8 mouse cellular contexts compared by ENCODE assay signal in genomic region chr5:115210380-115210779, GRCm38 (mm10). TPM values are rescaled to one million over a fixed set of nuclear protein-coding genes. Genes with fewer than 3 reads are reported as not detected.
DNase-seq lines count a peak whose midpoint lies in the region; ATAC-seq and TF ChIP-seq lines count a peak whose summit lies in the region.

No protein-coding gene starts in this region.

- peaks cover 17% of the 10 kb centered on the region for H3K27me3 ChIP-seq in G1E (ENCODE audit: insufficient read depth, low read length)

- peak; percentile 38 for DNase-seq in gastrocnemius, adult 2 months
- no peak for DNase-seq in gastrocnemius, postnatal 10 days
- DNase-seq in 3T3-L1 (ENCODE audit: low read depth, low spot score) (peak; percentile 62), G1E (ENCODE audit: low spot score) (peak; percentile 37)
- DNase-seq in thymus, postnatal 0 days (ENCODE audit: low spot score), result peak; percentile 50
- DNase-seq in heart, adult 9 months (ENCODE audit: low spot score in 2 of 2), result no peak
- DNase-seq in right cerebral cortex, adult 18-20 months, result no peak

- H3K36me3 ChIP-seq in G1E (replicated peaks), result no peaks in the 10 kb centered on the region

- ATAC-seq in G1E (ENCODE audit: extremely low read depth, insufficient number of reproducible peaks, low FRiP score, poor library complexity, severe bottlenecking), result no peak
- peak; percentile 56; the same call in 1 of the 2 replicates for ATAC-seq in granulocyte monocyte progenitor cell, adult 5-6 weeks (replicated peaks; ENCODE audit: poor library complexity, severe bottlenecking)

- no peaks in the 10 kb centered on the region for H3K9me3 ChIP-seq in G1E (replicated peaks)

- no peak overlapping the region for H3K4me3 ChIP-seq in gastrocnemius, adult 2 months
- H3K4me3 ChIP-seq in G1E (ENCODE audit: low read depth, low read length), result no peak overlapping the region

- no peak overlapping the region for H3K27ac ChIP-seq in gastrocnemius, adult 2 months

- no peaks in the 10 kb centered on the region; the same call in 1 of the 2 replicates for H3K4me1 ChIP-seq in G1E (ENCODE audit: insufficient read depth, low read depth, low read length)

- intact Hi-C loops in gastrocnemius, adult 2 months (cut with DNase I), result no loop called here

- TF ChIP-seq CTCF in gastrocnemius, adult 2 months (IDR thresholded peaks at IDR 0.05), result peak; percentile 69
- peak; percentile 48; the same call in 1 of the 2 replicates for TF ChIP-seq CTCF in G1E (IDR thresholded peaks at IDR 0.05; ENCODE audit: low read depth, low read length)

RNA-seq across cellular contexts. Expression of gene Cabp1, which starts 16.2 kb away (rescaled TPM):
- total RNA-seq in gastrocnemius, adult 2 months (2021), result 1 to 10 TPM in 1 of 2 experiments, under 1 TPM in 1; 0.79 to 1.5 TPM
- 1 to 10 TPM; 2.1 to 4.5 TPM for total RNA-seq in gastrocnemius, postnatal 10 days (2021)
- total RNA-seq in G1E (2014; fragmentation: Nextera tagmentation) (not detected in 2 replicates), G1E (2017) (0.06 and 0.27 TPM in 2 replicates)
- polyA plus RNA-seq in G1E (2012), result not detected in 2 replicates
- not detected in 2 replicates for total RNA-seq in granulocyte monocyte progenitor cell, adult 5-6 weeks (2014; fragmentation: Nextera tagmentation)
- not detected in 2 replicates for total RNA-seq in granulocyte monocyte progenitor cell, adult 5-6 weeks (2017)
- polyA plus RNA-seq in thymus, postnatal 0 days (2015; fragmentation: Nextera tagmentation; extraction: Ambion mirVana), result 0.99 and 1.4 TPM in 2 replicates

RNA-seq across cellular contexts. Expression of gene Pop5, which starts 25.3 kb away (rescaled TPM):
- total RNA-seq in gastrocnemius, adult 2 months (2021), result 10 to 100 TPM; 27.8 to 51.7 TPM
- 10 to 100 TPM; 17.7 to 26.2 TPM for total RNA-seq in gastrocnemius, postnatal 10 days (2021)
- 24.2 and 25.5 TPM in 2 replicates for total RNA-seq in G1E (2014; fragmentation: Nextera tagmentation)
- 61.2 and 82.5 TPM in 2 replicates for total RNA-seq in G1E (2017)
- 18.6 and 28.3 TPM in 2 replicates for polyA plus RNA-seq in G1E (2012)
- total RNA-seq in granulocyte monocyte progenitor cell, adult 5-6 weeks (2014; fragmentation: Nextera tagmentation), result 92.9 and 109 TPM in 2 replicates
- total RNA-seq in granulocyte monocyte progenitor cell, adult 5-6 weeks (2017), result 74.0 and 75.4 TPM in 2 replicates
- polyA plus RNA-seq in thymus, postnatal 0 days (2015; fragmentation: Nextera tagmentation; extraction: Ambion mirVana), result 229 and 231 TPM in 2 replicates

RNA-seq across cellular contexts. Expression of gene Mlec, which starts 52.4 kb away (rescaled TPM):
- total RNA-seq in gastrocnemius, adult 2 months (2021), result 100 to 1,000 TPM; 138 to 200 TPM
- total RNA-seq in gastrocnemius, postnatal 10 days (2021), result 100 to 1,000 TPM; 231 to 235 TPM
- total RNA-seq in G1E (2014; fragmentation: Nextera tagmentation) (191 and 201 TPM in 2 replicates), G1E (2017) (198 and 202 TPM in 2 replicates)
- 105 and 119 TPM in 2 replicates for polyA plus RNA-seq in G1E (2012)
- total RNA-seq in granulocyte monocyte progenitor cell, adult 5-6 weeks (2014; fragmentation: Nextera tagmentation), result 247 and 279 TPM in 2 replicates
- 290 and 318 TPM in 2 replicates for total RNA-seq in granulocyte monocyte progenitor cell, adult 5-6 weeks (2017)
- polyA plus RNA-seq in thymus, postnatal 0 days (2015; fragmentation: Nextera tagmentation; extraction: Ambion mirVana), result 25.2 and 26.9 TPM in 2 replicates

Comparison
In these comparisons a context has a peak if more than half of its experiments do, and no peak if none do; other contexts are left out.
1. DNase-seq: peak in gastrocnemius, adult 2 months (single experiment), 3T3-L1 (single experiment), G1E (single experiment) and thymus, postnatal 0 days (single experiment); none in gastrocnemius, postnatal 10 days (single experiment), heart, adult 9 months (0 of 2) and right cerebral cortex, adult 18-20 months (single experiment).